Comparison of ENCODE assay signal across 15 mouse cellular contexts in genomic region chr1:162163687-162164484, GRCm38 (mm10).
DNase-seq lines count a peak whose midpoint lies in the region; ATAC-seq and TF ChIP-seq lines count a peak whose summit lies in the region.
"Had no signal": no experiment of that assay in that cellular context is flagged by ENCODE, and none has a peak within 500 bp of the region (broad histone marks: within the 10 kb centered on the region; RNA-seq: fewer than 3 reads in every experiment).

No protein-coding gene starts in this region.

- H3K27ac ChIP-seq in liver, embryonic 11.5 days (ENCODE audit: low read depth, low read length) = peak overlapping the region; percentile 32; the same call in 1 of the 2 replicates
- H3K27ac ChIP-seq in liver, postnatal 0 days (ENCODE audit: low read depth) = no peak overlapping the region
- peak overlapping the region; percentile 23; the same call in 1 of the 2 replicates for H3K27ac ChIP-seq in limb, embryonic 11.5 days (replicated peaks; ENCODE audit: low read depth, low read length)
- H3K27ac ChIP-seq: hindbrain, postnatal 0 days; liver, embryonic 12.5 days had no signal

- no peaks in the 10 kb centered on the region for H3K36me3 ChIP-seq in liver, embryonic 11.5 days (ENCODE audit: control insufficient read depth, insufficient read depth, low read length)
- no peaks in the 10 kb centered on the region for H3K36me3 ChIP-seq in liver, postnatal 0 days (replicated peaks; ENCODE audit: insufficient read depth, low read length)
- no peaks in the 10 kb centered on the region for H3K36me3 ChIP-seq in limb, embryonic 11.5 days (ENCODE audit: control insufficient read depth, insufficient read depth, low read length)
- H3K36me3 ChIP-seq: liver, embryonic 12.5 days had no signal

- no peak for ATAC-seq in liver, embryonic 11.5 days (replicated peaks; ENCODE audit: low FRiP score)
- no peak for ATAC-seq in liver, postnatal 0 days
- ATAC-seq in limb, embryonic 11.5 days (ENCODE audit: insufficient number of reproducible peaks, low FRiP score, low TSS enrichment, low read depth) = 0 out of 2 replicates have a peak, but pooled peaks have one; percentile 35
- ATAC-seq: forebrain, embryonic 16.5 days; hindbrain, postnatal 0 days; liver, embryonic 12.5 days; midbrain, embryonic 16.5 days had no signal

- H3K4me2 ChIP-seq in liver, embryonic 11.5 days = no peak overlapping the region
- H3K4me2 ChIP-seq in liver, postnatal 0 days (ENCODE audit: low read depth, low read length) = no peak overlapping the region
- no peak overlapping the region for H3K4me2 ChIP-seq in limb, embryonic 11.5 days (ENCODE audit: low read depth, severe bottlenecking)
- H3K4me2 ChIP-seq: liver, embryonic 12.5 days had no signal

- peak; percentile 14 for DNase-seq in gastrocnemius, postnatal 25 days
- DNase-seq in gastrocnemius, postnatal 36 days = no peak
- DNase-seq in liver, embryonic 11.5 days (ENCODE audit: low spot score) = no peak
- DNase-seq in liver, postnatal 0 days = no peak
- peak; percentile 42 for DNase-seq in brain, adult 2 months (ENCODE audit: low read depth, low spot score)
- no peak for DNase-seq in limb, embryonic 11.5 days (ENCODE audit: low spot score)
- no peak for DNase-seq in embryo, embryonic 11 days
- no peak for DNase-seq in testis, postnatal 10 days (ENCODE audit: low spot score)
- DNase-seq: cerebellum, postnatal 14 days; kidney, postnatal 10 days; lung, postnatal 4 days had no signal

- no peaks in the 10 kb centered on the region for H3K27me3 ChIP-seq in liver, embryonic 11.5 days (replicated peaks; ENCODE audit: control insufficient read depth, insufficient read depth, low read length)
- H3K27me3 ChIP-seq in liver, postnatal 0 days (ENCODE audit: insufficient read depth, low read length) = no peaks in the 10 kb centered on the region
- no peaks in the 10 kb centered on the region for H3K27me3 ChIP-seq in limb, embryonic 11.5 days (ENCODE audit: control insufficient read depth, insufficient read depth, low read length)
- H3K27me3 ChIP-seq: liver, embryonic 12.5 days had no signal

- no peak overlapping the region for H3K4me3 ChIP-seq in liver, embryonic 11.5 days (ENCODE audit: low read depth, low read length)
- H3K4me3 ChIP-seq in liver, postnatal 0 days (ENCODE audit: low read depth, low read length) = no peak overlapping the region
- H3K4me3 ChIP-seq in limb, embryonic 11.5 days (ENCODE audit: low read depth, low read length) = no peak overlapping the region
- H3K4me3 ChIP-seq: liver, embryonic 12.5 days had no signal

- 0 out of 2 replicates have a peak, but pooled peaks cover 3% of the 10 kb centered on the region for H3K4me1 ChIP-seq in liver, embryonic 11.5 days (replicated peaks; ENCODE audit: control insufficient read depth, insufficient read depth, low read length)
- H3K4me1 ChIP-seq in liver, postnatal 0 days (ENCODE audit: insufficient read depth) = no peaks in the 10 kb centered on the region
- H3K4me1 ChIP-seq in limb, embryonic 11.5 days (ENCODE audit: control insufficient read depth, insufficient read depth, low read length) = no peaks in the 10 kb centered on the region; the same call in 1 of the 2 replicates
- H3K4me1 ChIP-seq: liver, embryonic 12.5 days had no signal

- intact Hi-C loops in gastrocnemius, postnatal 36 days (cut with DNase I) = no loop called here

- no peaks in the 10 kb centered on the region for H3K9me3 ChIP-seq in liver, embryonic 11.5 days (ENCODE audit: control insufficient read depth, low read length)
- no peaks in the 10 kb centered on the region for H3K9me3 ChIP-seq in liver, postnatal 0 days (ENCODE audit: low read length)
- no peaks in the 10 kb centered on the region for H3K9me3 ChIP-seq in limb, embryonic 11.5 days (ENCODE audit: control insufficient read depth, low read length)
- H3K9me3 ChIP-seq: liver, embryonic 12.5 days had no signal

- no peak for TF ChIP-seq CTCF in liver, postnatal 0 days (IDR thresholded peaks at IDR 0.05; ENCODE audit: low read depth)

- 60% methylated on average over 7 of the region's 7 CpGs for WGBS in liver, embryonic 11.5 days
- 82% methylated on average over 7 of the region's 7 CpGs for WGBS in liver, postnatal 0 days (ENCODE audit: insufficient replicate concordance)
- 72% methylated on average over 7 of the region's 7 CpGs for WGBS in limb, embryonic 11.5 days

- H3K9ac ChIP-seq in liver, embryonic 11.5 days (ENCODE audit: low read depth, low read length) = no peak overlapping the region
- H3K9ac ChIP-seq in liver, postnatal 0 days (replicated peaks) = no peak overlapping the region
- H3K9ac ChIP-seq in limb, embryonic 11.5 days (ENCODE audit: low read length) = no peak overlapping the region
- H3K9ac ChIP-seq: liver, embryonic 12.5 days had no signal

- no peak for TF ChIP-seq EP300 in liver, postnatal 0 days (IDR thresholded peaks at IDR 0.05; ENCODE audit: low read depth)

Comparison
In these comparisons a context has a peak if more than half of its experiments do, and no peak if none do; other contexts are left out.
1. DNase-seq: peak in gastrocnemius, postnatal 25 days (single experiment) and brain, adult 2 months (single experiment); none in gastrocnemius, postnatal 36 days (0 of 2), liver, embryonic 11.5 days (single experiment), liver, postnatal 0 days (single experiment), limb, embryonic 11.5 days (single experiment), embryo, embryonic 11 days (single experiment) and testis, postnatal 10 days (single experiment).